Mouse (Mus musculus): ENCODE results near the gene Pipox. TPM values are rescaled to one million over a fixed set of nuclear protein-coding genes. Genes with fewer than 3 reads are reported as not detected.
A peak's percentile ranks its signal among the peaks of the same experiment; 100 is the strongest.

Pipox gene
- total RNA-seq, 2 experiments from 2014 or later = 0.16 TPM; not detected in 1

DNA sequence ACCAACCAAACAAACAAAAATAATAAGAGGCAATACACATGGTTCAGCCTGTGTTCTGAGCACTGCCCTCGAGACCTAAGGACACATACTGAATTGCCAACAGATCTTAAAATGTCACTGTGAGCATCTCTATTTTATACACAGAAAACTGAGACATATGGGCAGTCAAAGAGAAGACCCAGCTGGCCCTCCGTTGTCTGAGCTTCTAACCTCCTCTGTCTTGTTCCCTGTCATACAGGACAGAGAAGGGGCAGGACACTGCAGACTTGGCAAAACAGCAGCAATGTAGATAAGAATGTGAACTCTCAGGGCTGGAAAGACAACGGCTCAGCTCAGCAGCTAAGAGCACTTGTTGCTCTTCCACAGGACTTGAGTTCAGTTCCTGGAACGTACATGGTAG is 14.6 kb upstream of the Pipox start:
- no peak for DNase-seq

DNA sequence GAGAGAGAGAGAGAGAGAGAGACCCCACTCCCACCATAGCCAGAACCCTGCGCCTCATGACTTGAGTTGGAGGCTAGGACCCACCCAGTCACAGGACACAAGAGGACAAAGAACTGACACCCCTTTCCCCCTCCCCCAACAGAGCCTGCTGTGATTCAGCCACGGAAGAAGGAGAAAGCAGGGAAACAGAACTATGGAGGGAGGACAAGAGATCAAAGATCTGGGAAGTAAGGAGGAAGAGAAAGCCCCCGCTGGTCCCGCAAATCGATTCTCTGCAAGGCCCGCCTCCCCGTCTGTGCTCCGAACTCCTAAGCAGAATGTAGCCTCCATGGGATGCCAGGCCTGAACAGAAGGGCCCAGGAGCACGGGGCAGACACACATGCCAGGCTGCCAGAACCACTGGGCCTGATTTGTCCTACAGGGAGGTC is 12.9 kb upstream of the Pipox start:
- no peak for DNase-seq

DNA sequence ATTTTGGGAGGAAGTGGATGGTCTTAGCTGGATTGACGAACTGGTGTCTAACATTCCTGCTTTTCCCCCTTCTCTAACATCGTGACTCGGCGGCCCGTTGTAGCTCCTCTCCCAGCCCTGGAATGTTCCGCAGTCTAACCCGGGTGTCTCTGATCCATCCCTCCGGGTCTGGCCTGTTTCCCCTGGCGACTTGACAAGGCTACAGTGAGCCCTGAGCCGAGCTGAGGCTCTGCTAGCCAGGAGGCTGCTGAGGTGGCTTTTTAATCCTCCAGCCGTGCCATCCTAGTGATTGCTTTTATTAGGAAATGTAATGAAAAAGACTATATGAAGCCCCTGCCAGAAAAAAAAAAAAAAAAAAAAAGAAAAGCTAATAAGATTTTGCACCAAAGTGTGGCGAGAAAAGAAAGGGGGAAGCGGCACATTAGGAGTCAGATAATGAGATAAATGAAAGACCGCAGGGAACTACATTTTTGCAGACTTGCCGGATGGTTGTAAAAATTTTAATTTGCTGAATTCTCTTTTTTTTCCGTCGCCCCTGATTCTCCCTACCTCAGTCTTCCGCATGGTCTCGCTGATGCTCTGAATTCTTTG is 12.3 kb upstream of the Pipox start:
- peak; percentile 29 for DNase-seq

DNA sequence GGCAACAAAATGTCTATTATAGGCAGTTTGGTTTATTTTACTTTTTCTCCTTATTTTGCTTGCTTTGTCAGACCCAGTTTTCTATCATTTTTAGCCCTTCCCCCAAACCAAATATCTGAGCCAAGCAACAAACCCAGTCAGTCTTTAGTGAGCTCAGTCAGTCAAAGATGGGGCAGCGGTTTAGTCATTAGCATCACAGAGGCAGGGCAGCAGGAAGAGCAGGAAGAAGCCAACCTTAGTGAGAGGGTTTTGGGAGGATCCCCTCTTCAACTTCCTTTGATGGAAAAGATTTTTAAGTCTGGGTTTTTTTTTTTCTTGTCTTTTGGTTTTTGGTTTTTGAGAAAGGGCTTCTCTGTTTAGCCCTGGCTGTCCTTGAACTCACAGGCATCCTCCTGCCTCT is 10.8 kb upstream of the Pipox start:
- no peak for DNase-seq

DNA sequence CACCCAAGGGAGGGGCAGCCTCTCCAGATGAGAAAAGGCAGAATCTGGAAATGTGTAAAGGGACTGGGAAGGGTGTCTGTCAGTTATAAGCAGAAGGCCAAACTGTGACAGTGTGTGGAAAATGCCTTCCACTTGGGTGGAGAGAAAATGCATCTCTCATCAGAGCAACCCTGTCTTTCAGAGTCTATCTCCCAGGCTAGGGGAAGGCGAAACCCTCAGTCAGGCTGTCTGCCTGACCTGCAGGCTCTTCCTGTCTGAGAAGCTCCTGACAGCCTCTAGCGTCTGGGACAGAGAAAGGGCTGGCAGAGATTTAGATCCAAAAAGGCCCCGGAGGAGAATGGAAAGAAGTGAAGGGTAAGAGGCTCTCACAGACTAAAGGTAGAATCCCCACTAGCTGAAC is 9.9 kb upstream of the Pipox start:
- no peak for DNase-seq

DNA sequence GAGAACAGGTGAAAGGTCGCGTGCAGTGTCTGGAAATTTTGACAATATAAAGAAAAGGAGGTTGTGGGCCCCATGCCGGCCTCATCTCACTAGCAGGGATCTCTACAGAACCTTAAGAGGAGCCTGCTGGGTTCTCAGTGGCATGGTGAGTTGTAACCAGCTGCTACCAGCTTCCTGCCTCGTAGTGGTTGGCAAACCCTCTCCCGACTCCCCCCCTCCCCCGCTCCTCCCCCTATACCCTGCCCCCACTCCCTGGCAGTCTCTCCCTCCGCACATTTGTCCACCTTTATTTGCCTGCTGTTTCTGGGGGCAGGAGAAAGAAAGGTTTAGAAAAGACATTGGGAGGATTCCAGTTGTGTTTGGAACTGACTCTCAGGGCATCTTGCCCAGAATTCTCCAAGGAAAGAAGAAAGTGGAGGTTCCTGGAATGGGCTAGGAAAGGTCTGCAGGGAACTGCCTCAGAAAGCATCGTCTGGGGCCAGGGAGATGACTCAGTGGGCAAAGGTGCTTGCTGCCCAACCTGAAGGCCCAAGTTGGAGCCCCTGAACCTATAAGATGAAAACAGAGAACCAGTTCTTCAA is 8.0 kb upstream of the Pipox start:
- DNase-seq = no peak

DNA sequence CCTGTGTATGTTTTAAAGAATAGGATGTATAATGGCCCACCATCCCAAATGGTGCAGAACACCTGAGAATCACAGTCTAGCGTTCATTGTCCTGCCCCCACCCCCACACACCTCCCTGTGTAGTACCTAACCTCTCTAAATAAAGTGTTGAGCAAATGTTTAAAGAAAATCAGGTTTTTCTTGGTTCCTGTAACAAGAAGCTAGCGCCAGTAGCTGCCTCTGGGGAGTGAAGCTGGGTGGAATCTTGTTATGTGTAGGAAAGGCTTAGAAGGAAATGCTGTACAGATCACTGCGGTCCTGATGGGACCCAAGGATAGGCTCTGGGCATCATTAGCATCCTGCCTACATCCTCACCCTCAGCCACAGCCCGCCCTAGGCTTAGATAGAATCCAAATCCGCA is 7.5 kb upstream of the Pipox start:
- DNase-seq = no peak

DNA sequence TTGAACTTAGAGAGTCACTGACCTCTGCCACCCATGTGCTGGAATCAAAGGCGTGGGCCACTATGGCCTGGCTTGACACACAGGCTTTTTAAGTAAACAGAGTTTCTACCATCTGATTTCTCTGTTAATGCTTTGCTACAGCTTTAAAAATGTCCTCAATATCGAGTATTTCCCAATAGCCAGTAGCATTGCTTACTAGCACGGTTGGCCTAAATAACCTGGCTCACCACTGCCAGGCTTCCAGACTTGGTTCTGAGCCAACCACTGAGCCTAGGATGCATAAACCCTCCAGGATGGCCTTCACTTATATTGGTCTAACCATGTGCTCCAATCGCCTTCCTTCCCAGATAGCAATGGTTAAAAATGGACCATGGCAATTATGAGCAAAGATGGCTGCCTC is 6.8 kb upstream of the Pipox start:
- no peak for DNase-seq

DNA sequence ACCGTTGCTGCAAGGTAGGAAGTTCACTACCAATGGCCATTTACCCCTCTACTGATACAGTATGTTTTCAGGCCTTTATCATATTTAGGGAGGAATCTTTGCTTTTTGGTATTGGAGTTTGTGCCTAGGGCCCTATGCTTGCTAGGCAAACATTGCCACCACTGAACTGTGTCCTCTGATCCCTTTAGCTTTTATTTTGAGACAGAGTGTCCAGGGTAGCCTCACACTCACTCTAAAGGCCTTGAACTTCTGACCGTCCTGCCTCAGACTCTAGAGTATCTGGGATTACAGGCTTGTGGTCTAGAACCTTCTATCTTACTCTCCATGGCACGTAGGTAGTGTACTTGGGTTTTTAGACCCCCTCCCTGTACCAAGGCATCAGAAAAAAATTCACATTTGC is 6.3 kb upstream of the Pipox start:
- DNase-seq = no peak

DNA sequence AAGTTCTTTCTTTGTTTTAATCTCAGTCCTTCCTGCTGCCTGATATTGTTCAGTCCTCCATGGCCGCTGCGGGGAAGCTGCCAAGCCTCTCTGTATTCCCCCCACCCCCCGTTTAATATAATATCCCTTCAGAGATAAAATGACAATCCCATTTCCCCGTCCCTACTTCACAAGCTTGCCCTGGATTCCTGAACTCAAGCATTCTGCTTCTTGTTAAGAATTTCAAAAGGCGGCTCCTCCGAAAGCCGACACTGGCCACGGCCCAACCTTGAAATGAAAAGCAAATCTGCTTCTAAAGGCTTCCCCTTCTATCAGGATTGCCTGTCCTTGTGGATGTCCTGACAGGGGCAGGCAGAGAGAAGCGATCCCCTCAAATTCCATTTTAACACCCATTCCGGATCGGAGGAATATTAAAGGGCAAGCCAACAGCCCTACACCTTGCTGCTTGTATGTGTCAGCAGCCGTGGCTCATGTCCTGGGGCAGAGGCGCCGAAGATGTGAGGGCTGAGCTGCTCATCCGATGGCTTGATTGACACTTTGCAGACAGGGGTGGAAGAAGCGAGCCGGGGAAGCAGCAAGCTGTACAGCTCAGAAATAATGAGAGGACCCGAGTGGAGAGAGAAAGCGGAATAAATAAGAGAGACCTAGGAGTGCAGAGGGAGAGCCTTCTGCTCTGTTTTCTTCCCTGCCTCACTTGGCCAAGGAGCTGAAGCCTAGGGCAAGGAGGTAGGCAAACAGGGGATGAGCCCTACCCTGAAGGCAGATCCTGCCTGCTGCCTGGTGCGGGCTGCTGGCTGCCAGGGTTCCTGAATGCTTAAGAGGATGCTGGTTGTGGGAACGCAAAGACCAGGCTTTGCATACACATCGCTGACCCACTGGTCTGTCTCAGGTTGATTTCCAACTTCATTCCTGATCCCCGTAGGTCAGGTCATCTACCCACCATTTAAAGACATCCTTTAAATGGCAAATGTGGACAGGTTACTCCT is 3.2 kb upstream of the Pipox start:
- no peak for DNase-seq

DNA sequence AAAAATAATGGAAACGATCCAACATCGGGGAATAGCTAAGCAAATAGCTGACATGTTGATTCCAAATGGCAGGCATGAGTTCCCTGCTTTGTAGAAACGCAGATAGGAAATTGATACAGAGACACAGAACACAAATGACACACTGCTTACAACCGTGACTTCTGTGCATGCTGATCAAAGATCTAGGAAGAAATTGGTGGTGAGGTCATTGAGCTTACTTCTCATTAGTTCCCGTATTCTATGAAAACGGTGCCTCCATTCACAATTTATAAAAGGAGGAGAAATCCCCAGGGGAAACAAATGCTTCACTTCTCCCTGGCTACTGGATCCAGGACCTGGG is 2.6 kb upstream of the Pipox start:
- no peak for DNase-seq

DNA sequence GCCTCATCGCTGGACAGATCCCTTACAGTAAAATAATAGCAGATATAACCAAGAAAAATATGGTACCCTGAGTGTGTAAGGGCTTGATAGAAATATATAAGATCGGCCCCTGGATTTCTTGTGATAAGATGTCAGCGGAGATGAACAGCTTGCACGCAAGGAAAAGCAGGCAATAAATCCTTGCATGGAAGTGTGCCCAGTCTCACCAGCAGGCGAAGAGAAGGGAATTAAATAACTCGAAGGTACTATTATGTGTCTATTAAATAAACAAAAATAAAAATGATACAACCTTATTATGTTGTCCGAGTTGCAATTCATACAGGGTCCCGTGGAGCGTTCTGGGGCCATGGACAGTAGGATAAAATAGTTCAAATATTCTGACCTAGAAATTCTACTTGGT is 2.1 kb upstream of the Pipox start:
- no peak for DNase-seq

DNA sequence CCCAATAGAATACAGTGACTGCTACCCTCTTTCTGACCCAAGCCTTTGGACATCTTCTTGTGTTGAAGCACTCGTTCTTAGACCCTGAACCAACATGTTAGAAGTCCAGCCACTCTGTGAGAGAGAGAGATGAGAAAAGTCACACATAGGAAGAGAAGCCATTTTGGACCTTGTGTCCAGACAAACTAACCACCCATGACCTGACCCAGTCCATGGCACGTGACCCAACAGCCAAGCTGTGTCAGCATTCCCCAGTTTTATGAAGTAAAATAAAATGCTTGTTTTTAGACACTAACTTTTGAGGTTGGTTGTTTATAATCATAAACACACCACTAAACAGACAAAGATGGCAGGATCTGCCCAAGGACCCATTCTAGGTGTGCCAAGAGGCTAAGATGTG is 1.1 kb upstream of the Pipox start:
- DNase-seq = no peak

DNA sequence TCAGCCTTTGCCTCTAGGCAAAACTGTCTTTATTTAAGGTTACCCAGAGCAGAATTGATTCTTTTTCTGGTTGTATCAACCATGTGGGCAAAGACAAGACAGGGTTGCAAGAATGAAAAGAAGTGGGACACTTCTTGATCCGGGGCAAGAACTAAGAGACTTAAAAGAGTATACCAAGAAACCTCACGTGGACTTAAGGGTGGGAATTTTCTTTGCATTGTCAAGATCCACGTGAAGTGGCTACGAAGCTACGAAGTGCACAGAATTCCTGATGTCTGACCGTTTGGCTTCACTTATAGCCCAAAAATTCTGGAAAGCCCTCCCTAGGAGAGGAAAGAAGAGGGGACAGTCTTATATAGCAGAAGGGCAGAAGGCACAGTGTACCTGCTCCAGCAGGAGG is 613 bp downstream of the Pipox start:
- no peak for DNase-seq

DNA sequence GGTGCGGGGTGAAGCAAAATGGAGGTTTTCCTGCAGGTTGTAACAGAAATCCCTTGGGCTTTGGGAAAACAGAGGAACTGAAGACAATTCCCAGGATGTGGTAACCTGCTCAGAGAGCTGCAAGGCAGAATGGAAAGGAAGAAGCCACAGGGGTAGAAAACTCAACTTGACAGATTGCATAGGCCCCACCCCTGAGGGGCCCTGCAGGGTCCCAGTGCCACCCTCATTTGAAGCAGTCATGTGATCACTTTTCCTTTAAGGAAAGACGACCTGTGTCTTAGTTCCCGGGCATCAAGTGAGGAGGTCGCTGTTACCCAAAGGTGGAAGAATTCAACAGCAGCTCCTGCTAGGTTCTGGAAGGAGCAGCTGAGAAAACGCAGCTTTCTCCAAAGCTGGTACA is 1.0 kb downstream of the Pipox start:
- DNase-seq = no peak

DNA sequence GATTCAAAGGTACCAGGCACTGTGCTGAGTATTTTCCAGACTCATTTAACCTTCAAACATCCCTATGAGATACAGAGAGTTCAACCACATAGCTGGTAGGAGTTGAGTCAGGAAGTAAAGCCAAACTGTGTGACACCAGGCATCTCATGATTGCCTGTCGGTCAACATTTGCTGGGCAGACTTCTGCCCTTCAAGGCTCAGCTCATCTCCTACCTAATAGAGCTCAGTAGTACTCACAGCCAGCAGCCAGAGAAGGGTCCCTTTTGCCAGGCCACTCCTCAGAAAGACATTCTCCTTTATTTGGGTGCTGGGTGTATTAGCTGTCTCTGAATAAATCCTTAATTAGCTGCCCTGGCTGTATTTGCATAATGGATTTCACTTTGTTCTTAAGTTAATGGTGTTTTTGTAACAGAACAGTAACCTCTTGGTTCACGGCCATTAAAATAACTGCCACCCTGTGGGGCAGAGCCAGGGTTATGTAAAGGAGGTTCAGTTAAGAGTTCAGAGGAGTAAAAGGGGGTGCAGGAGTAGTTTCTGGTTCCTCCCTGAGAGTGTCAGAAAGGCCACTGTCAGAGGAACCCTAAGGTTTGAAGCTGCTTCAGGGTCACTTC is 3.1 kb downstream of the Pipox start:
- no peak for DNase-seq

DNA sequence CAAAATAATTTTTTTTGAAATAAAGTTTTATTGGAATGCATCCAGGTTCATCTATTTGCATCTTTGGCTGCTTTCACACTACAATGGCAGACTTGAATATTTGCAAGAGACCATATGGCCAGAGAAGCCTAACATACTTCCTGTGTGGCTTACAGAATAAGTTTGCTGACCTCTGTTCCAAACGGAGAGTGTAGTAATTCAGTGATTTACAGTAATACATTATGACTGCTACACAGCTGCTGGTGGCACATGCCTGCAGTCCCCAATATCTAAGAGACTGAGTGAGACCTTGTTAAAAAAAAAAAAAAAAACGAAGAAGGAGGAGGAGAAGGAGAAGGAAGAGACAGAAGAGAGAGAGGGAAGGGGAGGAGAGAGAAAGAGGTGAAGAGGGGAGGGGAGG is 4.4 kb downstream of the Pipox start:
- DNase-seq = no peak

DNA sequence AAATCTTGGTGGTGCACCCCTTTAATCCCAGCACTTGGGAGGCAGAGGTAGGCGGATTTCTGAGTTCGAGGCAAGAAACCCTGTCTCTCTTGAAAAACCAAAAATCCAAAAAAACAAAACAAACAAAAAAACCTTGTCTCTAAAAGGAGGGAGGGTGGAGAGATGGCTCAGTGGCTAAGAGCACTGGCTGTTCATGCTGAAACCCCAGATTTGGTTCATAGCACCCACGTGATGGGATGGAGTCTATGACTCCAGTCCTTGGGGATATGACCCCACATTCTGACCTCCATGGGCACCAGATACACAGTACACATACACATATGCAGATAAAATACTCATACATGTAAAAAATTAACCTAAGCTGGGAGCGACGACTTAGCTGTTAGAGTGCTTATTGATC is 5.0 kb downstream of the Pipox start:
- DNase-seq = no peak

DNA sequence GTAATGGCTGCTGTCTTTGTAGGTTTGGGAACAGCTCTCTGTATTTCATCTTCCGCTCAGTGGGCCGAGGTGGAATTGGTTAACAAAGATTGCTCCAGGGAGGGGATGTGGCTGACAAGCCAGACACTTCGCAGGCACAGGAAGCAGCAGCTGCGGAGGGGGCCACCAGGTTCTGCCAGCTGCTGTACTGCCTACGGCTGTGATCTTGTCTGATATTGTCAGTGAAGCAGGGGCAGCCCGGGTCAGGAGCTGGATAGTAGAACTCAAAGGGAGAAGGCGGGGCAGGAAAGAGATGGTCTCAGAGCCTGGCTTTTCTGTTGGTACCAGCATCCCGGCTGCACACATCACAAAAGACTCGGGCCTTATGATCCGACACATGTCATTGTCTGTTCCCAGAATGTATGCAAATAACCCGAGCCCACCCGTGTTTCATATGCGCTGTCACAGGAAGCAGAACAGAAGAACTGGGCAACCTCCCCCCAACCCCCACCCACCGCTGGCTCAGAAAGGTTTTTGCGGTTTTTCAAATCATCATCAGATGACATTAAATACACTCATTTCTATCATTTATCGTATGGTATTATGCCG is 6.4 kb downstream of the Pipox start:
- peak; percentile 50 for DNase-seq

DNA sequence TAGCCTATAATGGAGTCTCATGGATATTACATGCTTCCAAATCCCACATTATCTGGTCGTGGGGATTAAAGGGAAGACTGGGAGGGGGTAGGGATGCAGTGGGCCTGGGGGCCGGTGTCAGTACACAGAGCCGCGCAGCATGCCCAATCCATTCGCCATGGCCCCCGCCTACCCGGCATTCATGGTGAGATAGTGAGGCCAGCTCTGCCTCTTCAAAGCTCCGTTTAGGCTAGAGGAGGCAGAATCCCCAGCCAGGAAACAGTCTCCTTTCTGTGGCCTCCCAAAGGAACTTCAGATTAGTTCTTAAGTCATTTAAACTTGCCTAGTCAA is 8.7 kb downstream of the Pipox start:
- DNase-seq = no peak

DNA sequence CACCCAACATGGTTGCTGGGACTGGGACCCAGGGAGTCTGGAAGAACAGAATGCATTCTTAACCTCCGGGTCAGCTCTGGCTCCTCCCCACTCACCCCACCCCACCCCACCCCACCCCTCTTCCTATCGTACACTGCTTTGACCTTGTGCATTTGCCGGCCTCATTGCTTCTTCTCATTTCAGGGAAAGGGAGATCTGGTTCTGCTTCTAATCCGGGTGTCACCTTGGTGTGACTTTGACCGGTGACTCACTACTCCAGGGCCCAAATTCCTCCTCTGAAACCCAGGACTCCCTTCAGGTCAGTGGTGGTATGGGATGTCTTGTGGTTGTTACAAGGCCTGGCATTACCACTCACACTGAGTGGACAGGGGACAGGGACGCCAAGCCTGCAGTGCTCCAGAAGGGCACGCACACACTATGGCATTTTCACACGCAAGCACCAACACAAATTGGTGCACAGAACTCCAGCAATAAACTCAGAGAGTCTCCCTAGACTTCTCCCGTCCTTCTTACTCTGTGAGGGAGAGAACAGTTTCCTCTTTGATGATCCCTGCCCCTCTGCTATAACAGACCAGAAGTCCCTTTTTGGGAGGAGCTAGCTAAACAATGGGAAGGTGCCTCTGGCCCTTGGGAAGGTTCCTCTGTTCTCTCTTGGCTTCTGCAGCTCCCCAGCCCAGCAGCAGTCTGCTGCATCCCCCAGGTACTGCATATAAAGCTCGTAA is 9.2 kb downstream of the Pipox start:
- no peak for DNase-seq

DNA sequence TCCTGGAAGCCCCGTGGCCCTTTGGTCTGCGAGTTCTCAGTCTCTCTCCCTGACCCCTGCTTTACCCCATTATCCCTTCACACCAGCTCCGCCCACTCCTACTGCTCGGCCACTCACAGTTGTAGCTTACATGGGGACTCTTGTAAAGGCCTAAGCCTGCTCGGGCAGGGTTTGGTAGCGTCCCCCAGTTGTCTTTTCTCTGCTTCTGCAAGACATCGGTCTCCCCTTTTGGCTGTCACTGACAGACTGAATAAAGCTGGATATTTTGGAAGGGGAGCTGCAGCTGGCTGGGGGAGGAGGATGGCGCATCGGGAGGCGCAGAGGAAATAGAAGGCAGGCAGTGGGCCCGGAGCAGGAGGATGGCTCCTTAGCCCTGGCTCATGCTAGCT is 17.1 kb downstream of the Pipox start:
- DNase-seq = no peak

Data from gastrocnemius, postnatal 25 days (tissue).